Mouse (Mus musculus) neutrophil, adult 59 days (primary cell): ENCODE measurements around the gene Spata19. TPM values are rescaled to one million over a fixed set of nuclear protein-coding genes. Genes with fewer than 3 reads are reported as not detected.

ENCODE experiments used
- total RNA-seq, 2 experiments: library from RNA; stranded (reverse); gene quantifications; 1 replicate in 1 of 2; 2 replicates in 1 of 2; pipeline ENCODE4 v1.2.4; 2023

Spata19 gene
- not detected for total RNA-seq

DNA sequence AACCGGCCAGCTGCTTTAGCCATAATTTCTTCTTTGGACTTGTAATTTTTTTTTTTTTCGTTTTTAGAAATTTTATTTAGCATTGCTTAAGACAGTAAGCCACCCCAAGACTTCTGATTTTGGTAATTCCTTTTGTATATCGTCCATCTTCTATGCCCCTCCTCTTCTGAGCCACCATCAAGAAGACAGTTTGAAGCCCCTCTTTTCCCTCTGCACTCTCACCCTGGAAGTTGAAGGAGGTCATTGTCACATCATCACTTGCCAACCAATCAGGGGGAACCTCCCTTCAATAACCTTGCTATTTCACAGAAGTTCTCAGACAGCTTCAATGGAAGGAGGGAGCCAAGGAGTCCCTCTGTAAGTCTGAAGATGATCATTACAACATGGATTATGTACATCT lies at the start of gene Spata19:
Gene Spata19 (plus strand): TSS at position 301 of the 400 bp plus-strand sequence.

Other genes starting within 250 kb of the Spata19 start
- under 1 TPM in 1 of 2 experiments, not detected in 1; 0.20 TPM for gene Jam3, start 241.4 kb upstream of the Spata19 start, total RNA-seq
- not detected for gene Igsf9b, start 97.6 kb upstream of the Spata19 start, total RNA-seq